Mouse (Mus musculus) heart, adult 2 months (tissue): Measurements from ENCODE around the gene Zfp799. TPM values are rescaled to one million over a fixed set of nuclear protein-coding genes. Genes with fewer than 3 reads are reported as not detected.

Experiments
- DNase-seq, 2 experiments: peaks; one replicate each; pipeline ENCODE4 v3.0.0; 2021
- H3K27ac ChIP-seq: fragments of 200-600 bp; 2 replicates; pipeline ENCODE4 v1.8.1; 2022
- H3K27me3 ChIP-seq: fragments of 200-500 bp; 2 replicates; pipeline ENCODE4 v1.6.1; 2012; ENCODE audit warnings: mild to moderate bottlenecking, low read length, inconsistent platforms, mixed read lengths; ENCODE audit not compliant: control insufficient read depth, insufficient read depth
- H3K36me3 ChIP-seq: fragments of 200-500 bp; 2 replicates; pipeline ENCODE4 v1.6.1; 2012; ENCODE audit warnings: low read length, inconsistent platforms; ENCODE audit not compliant: control insufficient read depth, insufficient read depth
- H3K4me1 ChIP-seq: fragments of 200-500 bp; 2 replicates; pipeline ENCODE4 v1.6.1; 2011; ENCODE audit warnings: low read length; ENCODE audit not compliant: control insufficient read depth, insufficient read depth
- H3K4me3 ChIP-seq: fragments of 200-600 bp; 2 replicates; pipeline ENCODE4 v1.8.1; 2022
- H3K79me2 ChIP-seq: fragments of 200-500 bp; replicated peaks from 2 replicates; pipeline ENCODE4 v1.6.1; 2012; ENCODE audit warnings: mild to moderate bottlenecking, inconsistent platforms, low read length, moderate library complexity, mixed read lengths; ENCODE audit not compliant: control insufficient read depth, insufficient read depth
- H3K9ac ChIP-seq: fragments of 200-500 bp; 2 replicates; pipeline ENCODE4 v1.6.1; 2012; ENCODE audit warnings: low read depth, mild to moderate bottlenecking, control low read depth, inconsistent platforms, low read length, mixed read lengths
- CTCF ChIP-seq: fragments of 200-600 bp; IDR thresholded peaks from 2 replicates; pipeline ENCODE4 v1.8.1; 2022; ENCODE audit warnings: antibody characterized with exemption, mild to moderate bottlenecking, moderate library complexity
- EP300 ChIP-seq: fragments of 200-500 bp; IDR thresholded peaks from 2 replicates; pipeline ENCODE4 v1.6.1; 2011; ENCODE audit warnings: low read depth, low read length, control low read depth; ENCODE audit not compliant: insufficient read depth
- POLR2A ChIP-seq: fragments of 200-500 bp; IDR thresholded peaks from 2 replicates; pipeline ENCODE4 v1.6.1; 2011; ENCODE audit warnings: mild to moderate bottlenecking, low read depth, low read length, control low read depth; ENCODE audit not compliant: insufficient read depth
- WGBS: fragments of 180-500 bp; shearing (Covaris S2); methylation state at CpG from one replicate; pipeline ENCODE4 v1.1.7; 2018; 5-methylcytosine and 5-hydroxymethylcytosine counted together
- intact Hi-C: fragments of 180-260 bp; cut with DNase I; formaldehyde crosslinking; loops from one replicate; pipeline ENCODE4 v1.15.1; 2025
- polyA plus RNA-seq: library from polyadenylated mRNA; depleted of rRNA; stranded (reverse); fragments of >200 nt; gene quantifications from 2 replicates; pipeline ENCODE4 v1.2.3, GENCODE M21; 2012
- total RNA-seq, 2 experiments: library from RNA; stranded (reverse); gene quantifications; 2 replicates each; pipeline ENCODE4 v1.2.3; 2021

Gene Zfp799
- total and polyA plus RNA-seq, 3 experiments = 2.4 to 10.6 (median 9.0) TPM

- 67% methylated on average over 7 of the region's 7 CpGs for WGBS
- Histone ChIP-seq H3K79me2 (no peaks in the 10 kb centered on the region), H3K4me1 (no peaks in the 10 kb centered on the region), H3K27ac (no peak overlapping the region), H3K9ac (no peak overlapping the region), H3K36me3 (no peaks in the 10 kb centered on the region), H3K4me3 (no peak overlapping the region), H3K27me3 (no peaks in the 10 kb centered on the region)
- intact Hi-C loops = no loop called here
- no peak for DNase-seq
- TF ChIP-seq POLR2A (no peak), CTCF (no peak), EP300 (no peak)
Measured at GRCm38 (mm10) chr17:32851581-32851980, 21.5 kb upstream of the Zfp799 start.

- Histone ChIP-seq H3K36me3 (no peaks in the 10 kb centered on the region), H3K79me2 (no peaks in the 10 kb centered on the region), H3K27me3 (no peaks in the 10 kb centered on the region), H3K4me3 (no peak overlapping the region), H3K4me1 (peaks cover 1% of the 10 kb centered on the region), H3K9ac (no peak overlapping the region), H3K27ac (no peak overlapping the region)
- intact Hi-C loops = no loop called here
- WGBS = 83% methylated on average over 2 of the region's 2 CpGs
- TF ChIP-seq EP300 (no peak), CTCF (no peak), POLR2A (no peak)
- DNase-seq = no peak
Measured at GRCm38 (mm10) chr17:32841388-32841787, 11.3 kb upstream of the Zfp799 start.

GRCm38 (mm10) chr17:32839083-32839802, 9.2 kb upstream of the Zfp799 start:
- Histone ChIP-seq H3K9ac (no peak overlapping the region), H3K4me1 (peaks cover 1% of the 10 kb centered on the region), H3K27ac (no peak overlapping the region), H3K36me3 (no peaks in the 10 kb centered on the region), H3K79me2 (no peaks in the 10 kb centered on the region), H3K27me3 (no peaks in the 10 kb centered on the region), H3K4me3 (no peak overlapping the region)
- intact Hi-C loops = no loop called here
- DNase-seq = peak in 1 of 2 experiments; percentile 5
- 27% methylated on average over 15 of the region's 15 CpGs for WGBS
- TF ChIP-seq EP300 = no peak
- no peak for TF ChIP-seq POLR2A
- no peak for TF ChIP-seq CTCF

DNA sequence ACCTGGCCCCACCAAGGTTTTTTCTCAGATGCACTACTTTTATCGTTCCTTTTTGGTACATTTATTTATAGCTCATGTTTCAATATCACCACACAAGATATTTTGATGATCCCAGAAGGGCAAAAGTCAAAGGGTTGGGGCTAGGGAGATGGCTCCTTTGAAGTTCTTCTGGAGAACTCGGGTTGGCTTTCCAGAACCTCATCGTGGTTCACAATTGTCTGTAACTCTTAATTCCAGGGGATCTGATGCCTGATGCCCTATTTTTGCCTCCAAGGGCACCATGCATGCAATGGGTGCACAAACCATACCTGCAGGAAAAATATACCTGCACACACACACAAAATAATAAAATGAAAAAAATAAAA, 339 bp upstream of the Zfp799 start:
- Histone ChIP-seq H3K4me3 (peak overlapping the region; percentile 72), H3K27ac (no peak overlapping the region)

DNA sequence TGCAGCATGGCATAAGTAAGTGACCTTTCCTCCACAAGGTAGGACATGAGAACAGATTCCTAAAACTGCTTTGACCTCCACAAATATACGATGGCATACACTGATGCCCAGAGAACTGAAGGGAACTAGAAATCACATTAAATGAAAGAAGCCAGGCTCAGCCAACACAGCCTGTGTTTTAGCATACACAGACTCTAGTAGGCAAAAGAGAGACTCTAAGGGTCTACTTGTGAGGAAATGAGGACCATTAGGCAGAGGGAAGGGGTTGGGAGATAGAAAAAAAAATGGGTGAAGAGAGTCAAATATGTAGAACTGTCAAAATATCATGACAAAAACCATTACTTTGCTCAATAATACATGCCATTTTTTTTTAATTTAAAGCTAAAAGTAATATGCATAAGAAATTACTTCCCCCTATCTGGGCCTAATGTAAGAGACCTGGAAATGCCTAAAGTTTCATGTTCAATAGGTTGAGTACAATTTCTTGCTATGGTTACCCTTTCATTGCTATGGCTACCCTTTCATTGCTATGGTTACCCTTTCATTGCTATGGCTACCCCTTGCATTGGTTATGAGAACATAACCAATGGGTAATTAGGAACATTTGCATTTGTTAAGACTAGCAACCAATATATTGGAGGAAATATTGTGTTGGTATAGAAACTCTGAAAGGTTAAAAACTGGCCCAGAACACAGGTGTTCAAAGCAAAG, 13.8 kb downstream of the Zfp799 start:
- Histone ChIP-seq H3K9ac (no peak overlapping the region), H3K79me2 (no peaks in the 10 kb centered on the region), H3K27ac (no peak overlapping the region), H3K36me3 (no peaks in the 10 kb centered on the region), H3K4me1 (no peaks in the 10 kb centered on the region), H3K4me3 (no peak overlapping the region), H3K27me3 (no peaks in the 10 kb centered on the region)
- WGBS = 100% methylated on average over 1 of the region's 1 CpGs
- intact Hi-C loops = no loop called here
- no peak for DNase-seq
- TF ChIP-seq POLR2A = no peak
- TF ChIP-seq EP300 = no peak
- TF ChIP-seq CTCF = no peak

More for the DNA sequence above, 339 bp upstream of the Zfp799 start:
- DNase-seq = no peak
- Histone ChIP-seq H3K9ac (no peak overlapping the region), H3K4me1 (peaks cover 1% of the 10 kb centered on the region; the same call in 1 of the 2 replicates), H3K79me2 (no peaks in the 10 kb centered on the region), H3K27me3 (no peaks in the 10 kb centered on the region), H3K36me3 (no peaks in the 10 kb centered on the region; the same call in 1 of the 2 replicates)
- no peak for TF ChIP-seq EP300
- intact Hi-C loops = loop anchor here (2.0 kb wide), 1 partner anchor 42 kb away; the partner anchor contains the start of gene Zfp871
- WGBS = 28% methylated on average over 3 of the region's 3 CpGs

GRCm38 (mm10) chr17:32814136-32814535, 15.9 kb downstream of the Zfp799 start:
- Histone ChIP-seq H3K4me3 (no peak overlapping the region), H3K36me3 (no peaks in the 10 kb centered on the region), H3K27ac (no peak overlapping the region), H3K79me2 (no peaks in the 10 kb centered on the region), H3K4me1 (no peaks in the 10 kb centered on the region), H3K27me3 (no peaks in the 10 kb centered on the region; the same call in 1 of the 2 replicates), H3K9ac (no peak overlapping the region)
- DNase-seq = no peak
- intact Hi-C loops = no loop called here
- WGBS = 78% methylated on average over 7 of the region's 7 CpGs
- TF ChIP-seq CTCF = no peak
- no peak for TF ChIP-seq EP300
- TF ChIP-seq POLR2A = no peak
